Mouse (Mus musculus): ENCODE results near the gene Necab3. TPM values are rescaled to one million over a fixed set of nuclear protein-coding genes. Genes with fewer than 3 reads are reported as not detected.
A peak's percentile ranks its signal among the peaks of the same experiment; 100 is the strongest.

Gene Necab3
- polyA plus RNA-seq, 1 experiment from 2014 or later = 19.9 TPM

- peak overlapping the region; percentile 13; the same call in 1 of the 2 replicates for H3K27ac ChIP-seq (ENCODE audit: low read length)
- H3K4me2 ChIP-seq (ENCODE audit: low read length) = peak overlapping the region; percentile 98
- no peaks in the 10 kb centered on the region for H3K27me3 ChIP-seq (ENCODE audit: control insufficient read depth, insufficient read depth, low read depth, low read length)
- no peaks in the 10 kb centered on the region for H3K36me3 ChIP-seq (ENCODE audit: control insufficient read depth, insufficient read depth, low read length)
- H3K4me3 ChIP-seq (ENCODE audit: low read depth, low read length) = peak overlapping the region; percentile 71
- H3K9ac ChIP-seq (ENCODE audit: low read depth, low read length) = 0 out of 2 replicates have a peak overlapping the region, but pooled peaks have one; percentile 10
- H3K9me3 ChIP-seq (replicated peaks; ENCODE audit: control insufficient read depth, low read length, poor library complexity, severe bottlenecking) = no peaks in the 10 kb centered on the region
- peaks cover 10% of the 10 kb centered on the region; the same call in 1 of the 2 replicates for H3K4me1 ChIP-seq (ENCODE audit: control insufficient read depth, insufficient read depth, low read length)
- 7% methylated on average over 10 of the region's 10 CpGs for WGBS
- ATAC-seq = 0 out of 2 replicates have a peak, but pooled peaks have one; percentile 1
These were observed 9.8 kb upstream of the Necab3 start for GRCm38 (mm10) chr2:154568329-154569070.

- H3K4me1 ChIP-seq (ENCODE audit: control insufficient read depth, insufficient read depth, low read length) = peaks cover 10% of the 10 kb centered on the region; the same call in 1 of the 2 replicates
- H3K27ac ChIP-seq (ENCODE audit: low read length) = no peak overlapping the region
- ATAC-seq = no peak
- 59% methylated on average over 2 of the region's 2 CpGs for WGBS
- no peak overlapping the region for H3K4me3 ChIP-seq (ENCODE audit: low read depth, low read length)
- no peak overlapping the region for H3K4me2 ChIP-seq (ENCODE audit: low read length)
- no peaks in the 10 kb centered on the region for H3K9me3 ChIP-seq (replicated peaks; ENCODE audit: control insufficient read depth, low read length, poor library complexity, severe bottlenecking)
- H3K27me3 ChIP-seq (ENCODE audit: control insufficient read depth, insufficient read depth, low read depth, low read length) = no peaks in the 10 kb centered on the region
- no peak overlapping the region for H3K9ac ChIP-seq (ENCODE audit: low read depth, low read length)
- H3K36me3 ChIP-seq (ENCODE audit: control insufficient read depth, insufficient read depth, low read length) = no peaks in the 10 kb centered on the region
These were observed 9.1 kb upstream of the Necab3 start for GRCm38 (mm10) chr2:154567766-154568165.

GRCm38 (mm10) chr2:154566641-154567040, 8.0 kb upstream of the Necab3 start:
- WGBS = 48% methylated on average over 8 of the region's 8 CpGs
- H3K36me3 ChIP-seq (ENCODE audit: control insufficient read depth, insufficient read depth, low read length) = no peaks in the 10 kb centered on the region
- peaks cover 10% of the 10 kb centered on the region; the same call in 1 of the 2 replicates for H3K4me1 ChIP-seq (ENCODE audit: control insufficient read depth, insufficient read depth, low read length)
- no peak overlapping the region for H3K4me3 ChIP-seq (ENCODE audit: low read depth, low read length)
- H3K27me3 ChIP-seq (ENCODE audit: control insufficient read depth, insufficient read depth, low read depth, low read length) = no peaks in the 10 kb centered on the region
- no peak overlapping the region for H3K9ac ChIP-seq (ENCODE audit: low read depth, low read length)
- no peaks in the 10 kb centered on the region for H3K9me3 ChIP-seq (replicated peaks; ENCODE audit: control insufficient read depth, low read length, poor library complexity, severe bottlenecking)
- no peak overlapping the region for H3K27ac ChIP-seq (ENCODE audit: low read length)
- H3K4me2 ChIP-seq (ENCODE audit: low read length) = no peak overlapping the region
- no peak for ATAC-seq

GRCm38 (mm10) chr2:154565562-154565961, 6.9 kb upstream of the Necab3 start:
- no peaks in the 10 kb centered on the region for H3K36me3 ChIP-seq (ENCODE audit: control insufficient read depth, insufficient read depth, low read length)
- no peak overlapping the region for H3K4me3 ChIP-seq (ENCODE audit: low read depth, low read length)
- H3K27me3 ChIP-seq (ENCODE audit: control insufficient read depth, insufficient read depth, low read depth, low read length) = no peaks in the 10 kb centered on the region
- no peaks in the 10 kb centered on the region for H3K9me3 ChIP-seq (replicated peaks; ENCODE audit: control insufficient read depth, low read length, poor library complexity, severe bottlenecking)
- no peak for ATAC-seq
- H3K4me2 ChIP-seq (ENCODE audit: low read length) = no peak overlapping the region
- no peak overlapping the region for H3K9ac ChIP-seq (ENCODE audit: low read depth, low read length)
- H3K4me1 ChIP-seq (ENCODE audit: control insufficient read depth, insufficient read depth, low read length) = peaks cover 10% of the 10 kb centered on the region; the same call in 1 of the 2 replicates
- WGBS = 61% methylated on average over 3 of the region's 3 CpGs
- H3K27ac ChIP-seq (ENCODE audit: low read length) = no peak overlapping the region

GRCm38 (mm10) chr2:154563612-154564170, 5.0 kb upstream of the Necab3 start:
- H3K9ac ChIP-seq (ENCODE audit: low read depth, low read length) = no peak overlapping the region
- H3K4me3 ChIP-seq (ENCODE audit: low read depth, low read length) = no peak overlapping the region
- H3K4me2 ChIP-seq (ENCODE audit: low read length) = no peak overlapping the region
- no peak for ATAC-seq
- H3K36me3 ChIP-seq (ENCODE audit: control insufficient read depth, insufficient read depth, low read length) = no peaks in the 10 kb centered on the region
- peaks cover 11% of the 10 kb centered on the region for H3K4me1 ChIP-seq (ENCODE audit: control insufficient read depth, insufficient read depth, low read length)
- no peaks in the 10 kb centered on the region for H3K9me3 ChIP-seq (replicated peaks; ENCODE audit: control insufficient read depth, low read length, poor library complexity, severe bottlenecking)
- H3K27me3 ChIP-seq (ENCODE audit: control insufficient read depth, insufficient read depth, low read depth, low read length) = no peaks in the 10 kb centered on the region
- WGBS = 93% methylated on average over 22 of the region's 22 CpGs
- H3K27ac ChIP-seq (ENCODE audit: low read length) = no peak overlapping the region

- Histone ChIP-seq H3K27ac (ENCODE audit: low read length) (no peak overlapping the region), H3K4me3 (ENCODE audit: low read depth, low read length) (no peak overlapping the region), H3K9ac (ENCODE audit: low read depth, low read length) (0 out of 2 replicates have a peak overlapping the region, but pooled peaks have one; percentile 20), H3K4me1 (ENCODE audit: control insufficient read depth, insufficient read depth, low read length) (peaks cover 25% of the 10 kb centered on the region), H3K4me2 (ENCODE audit: low read length) (peak overlapping the region; percentile 84), H3K36me3 (ENCODE audit: control insufficient read depth, insufficient read depth, low read length) (no peaks in the 10 kb centered on the region), H3K27me3 (ENCODE audit: control insufficient read depth, insufficient read depth, low read depth, low read length) (no peaks in the 10 kb centered on the region), H3K9me3 (replicated peaks; ENCODE audit: control insufficient read depth, low read length, poor library complexity, severe bottlenecking) (no peaks in the 10 kb centered on the region)
- WGBS = 51% methylated on average over 5 of the region's 5 CpGs
- no peak for ATAC-seq
These were observed 1.4 kb downstream of the Necab3 start for GRCm38 (mm10) chr2:154557184-154557832.

GRCm38 (mm10) chr2:154555235-154555634, 3.5 kb downstream of the Necab3 start:
- Histone ChIP-seq H3K36me3 (ENCODE audit: control insufficient read depth, insufficient read depth, low read length) (no peaks in the 10 kb centered on the region), H3K4me3 (ENCODE audit: low read depth, low read length) (no peak overlapping the region), H3K9ac (ENCODE audit: low read depth, low read length) (no peak overlapping the region), H3K27me3 (ENCODE audit: control insufficient read depth, insufficient read depth, low read depth, low read length) (no peaks in the 10 kb centered on the region; the same call in none of the 2 replicates), H3K4me2 (ENCODE audit: low read length) (no peak overlapping the region), H3K27ac (ENCODE audit: low read length) (no peak overlapping the region), H3K9me3 (replicated peaks; ENCODE audit: control insufficient read depth, low read length, poor library complexity, severe bottlenecking) (no peaks in the 10 kb centered on the region), H3K4me1 (ENCODE audit: control insufficient read depth, insufficient read depth, low read length) (peaks cover 27% of the 10 kb centered on the region)
- 82% methylated on average over 6 of the region's 6 CpGs for WGBS
- ATAC-seq = no peak

- Histone ChIP-seq H3K27me3 (ENCODE audit: control insufficient read depth, insufficient read depth, low read depth, low read length) (no peaks in the 10 kb centered on the region; the same call in none of the 2 replicates), H3K36me3 (ENCODE audit: control insufficient read depth, insufficient read depth, low read length) (no peaks in the 10 kb centered on the region), H3K4me3 (ENCODE audit: low read depth, low read length) (no peak overlapping the region), H3K4me2 (ENCODE audit: low read length) (peak overlapping the region; percentile 29), H3K9ac (ENCODE audit: low read depth, low read length) (no peak overlapping the region), H3K4me1 (ENCODE audit: control insufficient read depth, insufficient read depth, low read length) (peaks cover 16% of the 10 kb centered on the region), H3K9me3 (replicated peaks; ENCODE audit: control insufficient read depth, low read length, poor library complexity, severe bottlenecking) (no peaks in the 10 kb centered on the region), H3K27ac (ENCODE audit: low read length) (no peak overlapping the region)
- 22% methylated on average over 27 of the region's 27 CpGs for WGBS
- peak; percentile 50 for ATAC-seq
These were observed 6.2 kb downstream of the Necab3 start for GRCm38 (mm10) chr2:154552424-154552907.

All from midbrain, embryonic 16.5 days (tissue).